Mouse (Mus musculus): ENCODE data around the gene Nwd1.

The Nwd1 gene

GRCm38 (mm10) chr8:72716594-72716993 is 70.1 kb downstream of the Nwd1 start:
- no peak for DNase-seq

- no peak for DNase-seq
Measured at GRCm38 (mm10) chr8:72720541-72720940, 74.0 kb downstream of the Nwd1 start.

GRCm38 (mm10) chr8:72722769-72723650 is 76.5 kb downstream of the Nwd1 start, which contains the start of gene Sin3b:
Gene Sin3b, plus strand, starts transcription at chr8:72723285.
- peak; percentile 97 for DNase-seq

- no peak for DNase-seq
Measured at GRCm38 (mm10) chr8:72723651-72724001, 77.1 kb downstream of the Nwd1 start.

GRCm38 (mm10) chr8:72728636-72729035 is 82.1 kb downstream of the Nwd1 start:
- no peak for DNase-seq

- DNase-seq: peak; percentile 78
Measured at GRCm38 (mm10) chr8:72735001-72735400, 88.5 kb downstream of the Nwd1 start.

GRCm38 (mm10) chr8:72736868-72737267 is 90.4 kb downstream of the Nwd1 start:
- no peak for DNase-seq

- peak; percentile 74 for DNase-seq
Measured at GRCm38 (mm10) chr8:72746061-72746460, 99.5 kb downstream of the Nwd1 start.

GRCm38 (mm10) chr8:72749846-72750245 is 103.3 kb downstream of the Nwd1 start:
- no peak for DNase-seq

GRCm38 (mm10) chr8:72750266-72750665 is 103.8 kb downstream of the Nwd1 start:
- DNase-seq: peak; percentile 1

- peak; percentile 1 for DNase-seq
Measured at GRCm38 (mm10) chr8:72751126-72751525, 104.6 kb downstream of the Nwd1 start.

GRCm38 (mm10) chr8:72752289-72752688 is 105.8 kb downstream of the Nwd1 start:
- DNase-seq: no peak

GRCm38 (mm10) chr8:72753165-72753564 is 106.7 kb downstream of the Nwd1 start:
- peak; percentile 0 for DNase-seq

GRCm38 (mm10) chr8:72753781-72754180 is 107.3 kb downstream of the Nwd1 start:
- no peak for DNase-seq

- DNase-seq: no peak
Measured at GRCm38 (mm10) chr8:72756031-72756430, 109.5 kb downstream of the Nwd1 start.

- DNase-seq: peak; percentile 6
Measured at GRCm38 (mm10) chr8:72756771-72757390, 110.4 kb downstream of the Nwd1 start.

GRCm38 (mm10) chr8:72757426-72758195 is 111.1 kb downstream of the Nwd1 start:
- DNase-seq: peak; percentile 3

- peak; percentile 4 for DNase-seq
Measured at GRCm38 (mm10) chr8:72758310-72758709, 111.8 kb downstream of the Nwd1 start.

GRCm38 (mm10) chr8:72760216-72760615 is 113.7 kb downstream of the Nwd1 start:
- no peak for DNase-seq

GRCm38 (mm10) chr8:72761322-72762051 is 115.0 kb downstream of the Nwd1 start, which contains the start of gene F2rl3:
Gene F2rl3, plus strand, starts transcription at chr8:72761880.
- DNase-seq: peak; percentile 72

- DNase-seq: peak; percentile 10
Measured at GRCm38 (mm10) chr8:72762306-72762705, 115.8 kb downstream of the Nwd1 start.

- peak; percentile 34 for DNase-seq
Measured at GRCm38 (mm10) chr8:72765696-72766095, 119.2 kb downstream of the Nwd1 start.

- no peak for DNase-seq
Measured at GRCm38 (mm10) chr8:72766777-72767176, 120.3 kb downstream of the Nwd1 start.
